Mouse (Mus musculus): ENCODE data around the gene Kif1b. TPM values are rescaled to one million over a fixed set of nuclear protein-coding genes. Genes with fewer than 3 reads are reported as not detected.

Kif1b gene
- polyA plus RNA-seq, 1 experiment from 2014 or later = 123 TPM

DNA sequence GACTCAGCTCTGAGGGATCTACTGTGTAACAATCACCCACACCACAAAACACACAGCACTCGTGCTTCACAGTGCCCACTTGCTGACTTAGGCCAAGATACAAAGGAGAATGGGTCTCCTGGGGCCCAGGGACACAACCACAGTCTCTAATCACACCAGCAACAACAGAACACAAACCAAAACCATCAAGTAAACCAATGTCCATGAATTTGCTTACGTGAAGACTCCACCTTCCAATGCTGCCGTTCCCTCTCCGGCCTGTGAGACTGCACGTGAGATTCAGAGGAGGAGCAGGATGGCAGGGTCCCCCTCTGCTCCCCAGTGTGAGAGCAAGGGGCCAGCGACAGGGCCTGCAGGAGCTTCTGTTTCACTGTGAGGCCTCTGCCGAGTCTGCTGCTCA, 25.2 kb upstream of the Kif1b start:
- 89% methylated on average over 7 of the region's 7 CpGs for WGBS
- no peak for ATAC-seq (ENCODE audit: low FRiP score, low read depth)
- H3K36me3 ChIP-seq = peaks cover 86% of the 10 kb centered on the region

DNA sequence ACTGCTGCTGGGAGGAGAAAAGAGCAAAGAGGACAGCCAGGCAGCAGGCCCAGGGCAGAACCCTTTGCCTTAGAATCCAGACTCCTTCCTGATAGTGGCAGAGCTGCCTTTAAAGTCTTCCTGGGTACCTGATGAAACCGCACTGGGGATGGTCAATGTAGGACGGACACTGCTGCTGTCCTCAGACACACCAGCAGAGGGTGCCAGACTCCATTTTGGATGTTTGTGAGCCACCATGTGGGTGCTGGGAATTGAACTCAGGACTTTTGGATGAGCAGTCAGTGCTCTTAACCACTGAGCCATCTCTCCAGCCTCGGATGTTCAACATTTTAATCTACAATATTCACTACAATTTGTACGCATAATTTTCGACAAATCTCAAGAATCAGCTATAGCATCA, 23.0 kb upstream of the Kif1b start:
- no peak overlapping the region for H3K4me3 ChIP-seq
- no peaks in the 10 kb centered on the region for H3K27me3 ChIP-seq
- WGBS = 93% methylated on average over 5 of the region's 5 CpGs

More for the DNA sequence above, 25.2 kb upstream of the Kif1b start:
- Histone ChIP-seq H3K4me2 (no peak overlapping the region), H3K27ac (replicated peaks) (no peak overlapping the region), H3K4me3 (no peak overlapping the region), H3K9me3 (no peaks in the 10 kb centered on the region), H3K4me1 (replicated peaks) (no peaks in the 10 kb centered on the region), H3K27me3 (no peaks in the 10 kb centered on the region), H3K9ac (no peak overlapping the region)

DNA sequence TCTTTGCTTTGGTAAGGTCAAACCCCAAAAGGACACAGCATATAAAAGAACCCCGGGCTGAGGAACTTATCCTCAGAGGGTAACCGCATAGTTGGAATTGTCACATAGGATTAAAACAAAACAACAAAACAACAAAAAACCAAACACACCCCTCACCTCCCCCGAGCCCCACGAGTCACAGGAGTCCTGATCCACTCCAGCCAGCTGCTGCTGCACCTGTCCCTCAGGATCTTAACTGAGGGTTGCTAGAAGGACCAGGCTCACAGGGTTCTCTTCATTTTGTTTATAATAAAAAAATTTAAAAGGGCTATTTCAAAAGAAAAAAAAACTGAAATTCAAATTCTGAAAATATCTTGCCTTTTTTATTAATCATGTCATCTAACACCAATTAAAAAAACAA, 21.2 kb upstream of the Kif1b start:
- Histone ChIP-seq H3K4me1 (replicated peaks) (no peaks in the 10 kb centered on the region), H3K27me3 (no peaks in the 10 kb centered on the region), H3K9ac (no peak overlapping the region), H3K36me3 (peaks cover 54% of the 10 kb centered on the region), H3K4me2 (no peak overlapping the region), H3K4me3 (no peak overlapping the region), H3K9me3 (no peaks in the 10 kb centered on the region), H3K27ac (replicated peaks) (no peak overlapping the region)
- no peak for ATAC-seq (ENCODE audit: low FRiP score, low read depth)
- WGBS = 84% methylated on average over 4 of the region's 4 CpGs

More for the DNA sequence above, 23.0 kb upstream of the Kif1b start:
- no peak for ATAC-seq (ENCODE audit: low FRiP score, low read depth)
- Histone ChIP-seq H3K36me3 (peaks cover 71% of the 10 kb centered on the region), H3K4me2 (no peak overlapping the region), H3K9ac (no peak overlapping the region), H3K4me1 (replicated peaks) (no peaks in the 10 kb centered on the region), H3K9me3 (no peaks in the 10 kb centered on the region), H3K27ac (replicated peaks) (no peak overlapping the region)

DNA sequence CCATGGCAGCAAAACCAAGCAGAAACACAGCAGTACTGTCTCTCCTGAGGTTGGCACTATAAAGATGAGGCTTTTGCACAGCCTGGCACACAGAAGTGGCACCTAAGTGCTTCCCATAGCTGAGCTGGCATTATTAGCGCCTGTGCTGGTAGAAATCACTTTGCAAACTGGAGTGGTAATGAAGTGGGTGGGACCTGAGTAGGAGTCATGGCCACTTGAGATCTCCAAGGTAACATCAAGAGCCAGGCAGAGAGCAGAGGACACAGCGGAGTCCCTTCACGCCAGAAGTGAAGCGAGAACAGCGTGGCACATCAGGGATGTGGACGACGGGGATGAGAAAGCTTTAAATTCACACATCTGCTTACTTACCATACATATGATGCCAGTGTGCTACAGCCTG, 19.8 kb upstream of the Kif1b start:
- ATAC-seq (ENCODE audit: low FRiP score, low read depth) = no peak
- 87% methylated on average over 7 of the region's 7 CpGs for WGBS
- no peaks in the 10 kb centered on the region for H3K9me3 ChIP-seq
- H3K9ac ChIP-seq = no peak overlapping the region
- no peaks in the 10 kb centered on the region for H3K4me1 ChIP-seq (replicated peaks)
- peaks cover 42% of the 10 kb centered on the region for H3K36me3 ChIP-seq
- H3K4me3 ChIP-seq = no peak overlapping the region
- no peak overlapping the region for H3K27ac ChIP-seq (replicated peaks)
- H3K27me3 ChIP-seq = no peaks in the 10 kb centered on the region
- no peak overlapping the region for H3K4me2 ChIP-seq

DNA sequence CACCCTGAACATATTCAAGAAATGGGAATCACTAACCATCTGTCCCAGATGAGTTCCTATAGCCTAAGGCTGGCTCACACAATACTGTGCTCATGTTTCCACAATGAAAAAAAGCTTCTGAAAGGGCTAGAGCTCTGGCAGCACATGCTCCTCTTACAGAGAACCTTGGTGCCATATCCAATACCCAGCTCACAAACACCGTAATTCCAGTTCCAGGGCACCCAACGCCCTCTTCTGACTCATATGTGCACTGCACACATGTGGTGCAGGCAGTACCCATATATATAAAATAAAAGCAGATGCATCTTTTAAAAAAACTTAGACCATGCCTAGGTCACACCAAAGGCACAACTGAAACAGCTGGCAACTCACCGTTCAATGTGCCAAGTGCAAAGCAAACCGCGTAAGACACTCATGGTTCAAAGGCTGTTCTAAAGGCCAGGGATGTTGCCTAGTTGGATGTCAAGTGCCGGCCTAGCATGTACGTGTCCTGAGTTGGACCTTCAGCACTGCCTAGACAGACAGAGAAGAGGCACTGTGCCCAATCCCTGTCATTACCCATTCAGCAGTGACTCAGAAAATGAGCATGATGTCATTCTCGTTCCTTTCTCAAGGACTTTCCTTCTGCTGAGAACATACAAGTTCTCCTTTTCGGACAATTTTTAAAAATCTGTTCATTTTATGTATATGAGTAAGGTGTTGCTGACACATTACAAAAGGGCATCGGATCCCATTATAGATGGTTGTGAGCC, 18.1 kb upstream of the Kif1b start:
- ATAC-seq (ENCODE audit: low FRiP score, low read depth) = no peak

DNA sequence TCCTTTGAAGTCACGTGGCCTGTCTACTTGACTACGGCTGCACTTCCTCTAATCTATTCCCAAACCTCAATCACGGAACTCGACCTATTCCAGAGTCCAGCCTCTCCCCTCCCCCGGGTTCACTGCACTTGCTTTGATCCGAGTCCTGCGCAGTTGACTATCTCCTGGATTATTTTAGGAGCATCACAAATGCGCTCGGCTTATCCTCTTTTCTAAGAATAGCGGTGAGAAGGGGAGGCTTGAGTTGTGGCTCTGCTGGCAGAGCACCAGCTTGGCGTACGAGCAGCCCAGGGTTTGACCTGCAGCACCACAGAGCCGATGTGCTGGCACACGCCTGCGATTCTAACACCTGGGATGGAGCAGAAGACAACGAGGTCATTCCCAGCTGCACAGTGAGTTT, 16.2 kb upstream of the Kif1b start:
- H3K27ac ChIP-seq (replicated peaks) = no peak overlapping the region
- 88% methylated on average over 16 of the region's 16 CpGs for WGBS
- no peaks in the 10 kb centered on the region for H3K27me3 ChIP-seq
- ATAC-seq (ENCODE audit: low FRiP score, low read depth) = no peak
- no peak overlapping the region for H3K9ac ChIP-seq
- no peak overlapping the region for H3K4me3 ChIP-seq
- peaks cover 11% of the 10 kb centered on the region; the same call in 1 of the 2 replicates for H3K36me3 ChIP-seq
- no peaks in the 10 kb centered on the region for H3K9me3 ChIP-seq
- no peak overlapping the region for H3K4me2 ChIP-seq
- H3K4me1 ChIP-seq (replicated peaks) = no peaks in the 10 kb centered on the region

More for the DNA sequence above, 18.1 kb upstream of the Kif1b start:
- Histone ChIP-seq H3K27me3 (no peaks in the 10 kb centered on the region), H3K9me3 (no peaks in the 10 kb centered on the region), H3K4me3 (no peak overlapping the region), H3K9ac (no peak overlapping the region), H3K4me2 (no peak overlapping the region), H3K36me3 (peaks cover 30% of the 10 kb centered on the region), H3K27ac (replicated peaks) (0 out of 2 replicates have a peak overlapping the region, but pooled peaks have one; percentile 16), H3K4me1 (replicated peaks) (no peaks in the 10 kb centered on the region)
- 88% methylated on average over 10 of the region's 10 CpGs for WGBS

DNA sequence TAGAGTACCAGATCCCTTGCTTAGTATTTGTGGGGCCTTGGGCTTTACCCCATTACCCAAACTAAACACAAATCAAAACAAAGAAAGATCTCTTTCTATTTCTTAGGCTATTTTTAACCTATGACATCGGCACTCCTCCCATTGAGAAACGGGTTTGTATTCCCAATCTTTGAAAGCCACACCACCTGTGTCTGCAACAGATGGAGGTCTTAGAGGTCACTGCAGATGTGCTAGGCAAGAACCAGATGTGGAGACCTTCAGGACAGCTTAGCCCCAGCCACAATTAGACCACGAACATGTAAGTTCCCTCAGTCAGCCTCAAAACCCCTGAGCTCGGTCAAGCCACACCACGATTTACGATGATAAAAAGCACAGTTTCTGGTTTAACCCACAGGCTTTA, 15.2 kb upstream of the Kif1b start:
- Histone ChIP-seq H3K27ac (replicated peaks) (no peak overlapping the region), H3K36me3 (0 out of 2 replicates have a peak, but pooled peaks cover 6% of the 10 kb centered on the region), H3K27me3 (no peaks in the 10 kb centered on the region), H3K9ac (no peak overlapping the region), H3K4me1 (replicated peaks) (peaks cover 3% of the 10 kb centered on the region; the same call in 1 of the 2 replicates), H3K9me3 (no peaks in the 10 kb centered on the region), H3K4me2 (no peak overlapping the region), H3K4me3 (no peak overlapping the region)
- ATAC-seq (ENCODE audit: low FRiP score, low read depth) = no peak
- WGBS = 87% methylated on average over 6 of the region's 6 CpGs

DNA sequence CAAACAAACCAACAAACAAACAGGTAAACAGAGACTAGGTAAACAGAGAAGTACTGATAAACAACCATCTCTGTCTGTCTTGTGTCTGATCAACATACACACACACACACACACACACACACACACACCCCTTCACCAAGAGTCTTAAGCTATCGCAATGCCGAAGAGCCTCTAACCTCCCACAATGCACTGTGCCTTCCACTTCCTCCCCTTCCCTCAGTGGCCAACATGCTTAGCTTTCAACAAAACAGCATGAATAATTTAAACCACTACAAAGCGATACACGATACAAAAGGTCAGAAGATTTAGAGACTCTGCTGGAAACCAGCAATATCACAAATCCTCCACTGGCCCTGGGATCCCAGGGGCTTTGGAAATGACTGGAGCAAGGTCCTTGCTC, 14.8 kb upstream of the Kif1b start:
- Histone ChIP-seq H3K27ac (replicated peaks) (no peak overlapping the region), H3K9me3 (no peaks in the 10 kb centered on the region), H3K4me2 (no peak overlapping the region), H3K9ac (no peak overlapping the region), H3K4me3 (no peak overlapping the region), H3K4me1 (replicated peaks) (peaks cover 7% of the 10 kb centered on the region), H3K27me3 (no peaks in the 10 kb centered on the region), H3K36me3 (0 out of 2 replicates have a peak, but pooled peaks cover 5% of the 10 kb centered on the region)
- 56% methylated on average over 4 of the region's 4 CpGs for WGBS
- no peak for ATAC-seq (ENCODE audit: low FRiP score, low read depth)

DNA sequence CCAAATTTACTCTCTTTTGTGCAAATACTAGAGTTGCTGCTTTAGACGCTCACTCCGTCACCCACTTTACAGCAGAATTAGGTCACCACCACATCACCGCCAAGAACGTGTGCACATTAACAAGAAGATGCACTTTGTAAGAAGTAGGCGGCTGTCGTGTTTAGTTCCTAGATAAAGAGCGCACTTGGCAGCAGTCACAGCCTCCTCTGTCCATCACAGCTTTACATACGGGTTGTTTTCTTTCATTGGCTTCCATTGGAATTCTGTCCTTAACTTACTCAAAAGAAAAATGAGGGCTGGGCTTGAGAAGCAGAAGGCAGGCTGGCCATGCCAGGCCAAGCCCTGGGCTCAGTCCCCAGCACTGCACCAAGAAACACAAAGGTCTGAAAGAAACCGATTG, 11.6 kb upstream of the Kif1b start:
- Histone ChIP-seq H3K4me2 (no peak overlapping the region), H3K9ac (no peak overlapping the region), H3K4me1 (replicated peaks) (peaks cover 9% of the 10 kb centered on the region), H3K27ac (replicated peaks) (peak overlapping the region; percentile 60; the same call in 1 of the 2 replicates), H3K27me3 (no peaks in the 10 kb centered on the region), H3K36me3 (no peaks in the 10 kb centered on the region), H3K4me3 (no peak overlapping the region), H3K9me3 (no peaks in the 10 kb centered on the region)
- ATAC-seq (ENCODE audit: low FRiP score, low read depth) = peak; percentile 85
- WGBS = 53% methylated on average over 9 of the region's 9 CpGs

DNA sequence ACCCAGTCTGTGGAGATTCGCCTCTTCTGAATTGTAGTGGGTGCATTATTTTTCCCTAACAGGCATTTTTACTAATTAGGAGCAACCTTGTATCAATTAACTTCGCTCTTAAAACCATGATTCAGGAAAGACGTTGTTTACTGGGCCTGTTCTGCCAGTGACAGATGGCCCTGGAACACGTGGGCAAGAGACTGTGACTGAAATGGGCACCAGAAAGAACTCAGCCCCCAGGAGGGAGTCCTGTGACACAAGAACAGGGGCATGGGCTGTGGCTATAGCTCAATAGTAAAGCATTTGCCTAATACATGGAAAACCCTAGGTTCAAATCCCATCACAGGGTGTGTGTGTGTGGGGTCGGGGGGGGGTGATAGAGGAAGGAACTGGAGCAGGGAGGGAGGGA, 9.9 kb upstream of the Kif1b start:
- no peak overlapping the region for H3K4me3 ChIP-seq
- H3K27ac ChIP-seq (replicated peaks) = peak overlapping the region; percentile 57
- peaks cover 9% of the 10 kb centered on the region for H3K4me1 ChIP-seq (replicated peaks)
- 30% methylated on average over 5 of the region's 5 CpGs for WGBS
- no peaks in the 10 kb centered on the region for H3K36me3 ChIP-seq
- H3K9ac ChIP-seq = no peak overlapping the region
- H3K9me3 ChIP-seq = no peaks in the 10 kb centered on the region
- ATAC-seq (ENCODE audit: low FRiP score, low read depth) = peak; percentile 23; the same call in 1 of the 2 replicates
- no peak overlapping the region for H3K4me2 ChIP-seq
- no peaks in the 10 kb centered on the region for H3K27me3 ChIP-seq

DNA sequence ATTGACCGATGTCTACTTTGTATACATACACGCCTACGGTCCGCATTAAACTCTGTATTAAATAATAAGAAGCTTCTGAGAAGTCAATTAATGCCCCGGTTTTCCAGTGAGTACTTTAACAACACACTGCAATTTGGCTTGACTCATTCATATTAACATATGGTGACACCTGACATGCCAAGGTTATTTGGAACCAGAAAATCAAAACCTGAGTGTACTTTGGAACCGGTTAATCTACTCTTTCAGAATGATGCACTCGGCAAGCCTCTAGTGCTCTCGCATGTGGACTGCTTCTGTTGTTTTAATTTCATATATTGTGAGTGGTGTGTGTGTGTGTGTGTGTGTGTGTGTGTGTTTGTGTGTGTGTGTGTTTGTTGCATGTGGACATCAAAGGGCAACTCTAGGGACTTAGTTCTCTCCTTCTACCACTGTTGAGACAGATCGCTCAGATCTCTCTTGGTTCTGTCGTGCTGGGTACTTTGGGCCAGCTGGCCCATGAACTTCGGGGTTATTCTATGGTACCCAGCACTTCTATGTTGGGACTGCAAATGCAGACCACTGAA, 6.9 kb upstream of the Kif1b start:
- no peak overlapping the region for H3K4me2 ChIP-seq
- H3K4me1 ChIP-seq (replicated peaks) = peaks cover 9% of the 10 kb centered on the region
- H3K27ac ChIP-seq (replicated peaks) = no peak overlapping the region
- H3K9ac ChIP-seq = no peak overlapping the region
- H3K4me3 ChIP-seq = no peak overlapping the region
- no peaks in the 10 kb centered on the region for H3K9me3 ChIP-seq
- no peaks in the 10 kb centered on the region for H3K36me3 ChIP-seq
- 92% methylated on average over 11 of the region's 11 CpGs for WGBS
- ATAC-seq (ENCODE audit: low FRiP score, low read depth) = no peak
- no peaks in the 10 kb centered on the region for H3K27me3 ChIP-seq

DNA sequence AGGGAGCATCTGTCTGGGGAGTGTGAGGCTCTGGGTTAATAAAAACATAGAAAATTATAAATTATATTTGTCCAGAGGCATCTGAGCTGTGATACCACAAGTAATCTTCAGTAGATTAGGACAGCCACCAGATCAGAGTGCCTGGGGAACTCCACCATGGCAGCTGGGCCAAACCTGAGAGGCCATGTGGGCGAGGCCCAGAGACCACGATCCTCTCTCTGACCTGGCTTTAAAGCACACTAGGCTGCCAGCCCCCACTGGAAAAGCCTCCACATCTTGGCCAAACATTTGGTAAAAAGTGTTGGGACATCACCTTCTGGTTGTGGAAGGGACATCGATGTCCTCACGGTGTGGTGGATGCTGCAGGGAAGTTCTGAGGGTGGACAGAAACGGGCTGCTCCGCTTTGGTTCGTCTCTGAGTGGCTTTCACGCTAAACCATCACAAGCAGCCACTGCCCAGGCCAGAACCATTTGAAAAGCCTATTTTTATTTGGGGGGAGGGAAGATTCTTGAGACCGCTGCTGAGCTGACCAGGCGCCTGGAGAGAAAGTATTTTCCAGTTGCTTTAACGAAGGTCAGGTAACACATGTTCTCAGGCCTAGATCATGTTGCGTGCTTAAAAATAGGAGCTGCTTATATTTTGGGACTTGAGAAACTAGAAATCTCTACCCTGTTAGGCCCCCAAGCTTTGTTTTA, 6.2 kb upstream of the Kif1b start:
- no peak overlapping the region for H3K27ac ChIP-seq (replicated peaks)
- no peak overlapping the region for H3K4me3 ChIP-seq
- H3K36me3 ChIP-seq = no peaks in the 10 kb centered on the region
- no peak overlapping the region for H3K4me2 ChIP-seq
- no peaks in the 10 kb centered on the region for H3K27me3 ChIP-seq
- 90% methylated on average over 12 of the region's 12 CpGs for WGBS
- no peak overlapping the region for H3K9ac ChIP-seq
- peaks cover 16% of the 10 kb centered on the region for H3K4me1 ChIP-seq (replicated peaks)
- H3K9me3 ChIP-seq = no peaks in the 10 kb centered on the region
- ATAC-seq (ENCODE audit: low FRiP score, low read depth) = no peak
